In the genomic region with DNA sequence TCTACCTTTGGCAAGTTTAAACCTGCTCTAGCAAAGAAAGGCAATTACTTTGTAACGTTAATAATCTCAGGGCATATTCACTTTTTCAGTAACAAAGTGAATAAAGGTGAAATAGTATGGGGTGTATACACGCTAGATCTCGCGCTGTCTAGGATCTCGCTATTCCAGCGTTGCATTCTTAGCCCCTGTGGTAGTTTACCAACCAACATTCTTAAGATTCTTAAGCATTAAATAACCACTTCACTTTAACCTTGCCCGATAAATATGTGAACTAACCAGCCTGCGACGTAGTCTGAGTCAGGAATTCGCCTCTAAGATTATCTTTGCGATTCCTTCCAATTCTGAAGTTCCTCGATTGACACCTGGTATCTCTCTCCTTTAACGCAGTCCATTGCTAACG, we compare ENCODE assay signal across 8 mouse cellular contexts. TPM values are rescaled to one million over a fixed set of nuclear protein-coding genes. Genes with fewer than 3 reads are reported as not detected.
A peak's percentile ranks its signal among the peaks of the same experiment; 100 is the strongest.
DNase-seq lines count a peak whose midpoint lies in the region; ATAC-seq lines count a peak whose summit lies in the region.

No protein-coding gene starts in this region.

- DNase-seq in heart, adult 18-20 months, result no peak
- DNase-seq in NIH3T3 (ENCODE audit: low read depth), result peak; percentile 67
- peak; percentile 85 for DNase-seq in midbrain, embryonic 11.5 days (ENCODE audit: low spot score, missing footprints)
- no peak for DNase-seq in left cerebral cortex, postnatal 14 days (ENCODE audit: low spot score in 2 of 2)
- no peak for DNase-seq in adrenal gland, adult 2 months

- H3K4me2 ChIP-seq in heart, embryonic 16.5 days (ENCODE audit: low read depth, low read length), result peak overlapping the region; percentile 81
- H3K4me2 ChIP-seq in hindbrain, embryonic 12.5 days (replicated peaks), result peak overlapping the region; percentile 92
- peak overlapping the region; percentile 91 for H3K4me2 ChIP-seq in midbrain, embryonic 11.5 days

- peak overlapping the region; percentile 96 for H3K4me3 ChIP-seq in heart, embryonic 16.5 days (ENCODE audit: low read length)
- H3K4me3 ChIP-seq in hindbrain, embryonic 12.5 days, result peak overlapping the region; percentile 82
- H3K4me3 ChIP-seq in midbrain, embryonic 11.5 days (ENCODE audit: low read depth, low read length), result peak overlapping the region; percentile 87

- ATAC-seq in heart, embryonic 16.5 days (replicated peaks; ENCODE audit: extremely low read depth, insufficient read depth, low FRiP score), result no peak
- ATAC-seq in hindbrain, embryonic 12.5 days (ENCODE audit: low FRiP score), result no peak
- no peak for ATAC-seq in midbrain, embryonic 11.5 days (ENCODE audit: low FRiP score)
- no peak for ATAC-seq in inflammation-experienced regulatory T-cells, adult 6 months

- H3K36me3 ChIP-seq in heart, embryonic 16.5 days (ENCODE audit: control insufficient read depth, insufficient read depth), result no peaks in the 10 kb centered on the region
- no peaks in the 10 kb centered on the region for H3K36me3 ChIP-seq in hindbrain, embryonic 12.5 days
- H3K36me3 ChIP-seq in midbrain, embryonic 11.5 days (ENCODE audit: control insufficient read depth, insufficient read depth, low read length), result no peaks in the 10 kb centered on the region

- H3K27me3 ChIP-seq in heart, embryonic 16.5 days (ENCODE audit: control insufficient read depth, insufficient read depth, low read length), result no peaks in the 10 kb centered on the region
- no peaks in the 10 kb centered on the region for H3K27me3 ChIP-seq in hindbrain, embryonic 12.5 days
- no peaks in the 10 kb centered on the region for H3K27me3 ChIP-seq in midbrain, embryonic 11.5 days (ENCODE audit: control insufficient read depth, insufficient read depth, low read length)

- peak overlapping the region; percentile 94 for H3K27ac ChIP-seq in heart, embryonic 16.5 days (ENCODE audit: low read length)
- H3K27ac ChIP-seq in hindbrain, embryonic 12.5 days, result peak overlapping the region; percentile 86; the same call in 1 of the 2 replicates
- no peak overlapping the region for H3K27ac ChIP-seq in midbrain, embryonic 11.5 days (ENCODE audit: low read depth, low read length)

- intact Hi-C loops in left cerebral cortex, postnatal 14 days (cut with DNase I), result loop anchor here (10.0 kb wide), 1 partner anchor 199 kb away; the partner anchor contains the start of gene Epb41l4b

- WGBS in heart, embryonic 16.5 days, result 1% methylated on average over 14 of the region's 14 CpGs
- 2% methylated on average over 14 of the region's 14 CpGs for WGBS in hindbrain, embryonic 12.5 days
- WGBS in midbrain, embryonic 11.5 days, result 3% methylated on average over 14 of the region's 14 CpGs

- peaks cover 39% of the 10 kb centered on the region for H3K4me1 ChIP-seq in heart, embryonic 16.5 days (ENCODE audit: control insufficient read depth, insufficient read depth, low read length)
- peaks cover 31% of the 10 kb centered on the region for H3K4me1 ChIP-seq in hindbrain, embryonic 12.5 days
- H3K4me1 ChIP-seq in midbrain, embryonic 11.5 days (ENCODE audit: control insufficient read depth, insufficient read depth, low read length), result peaks cover 26% of the 10 kb centered on the region

- H3K9ac ChIP-seq in heart, embryonic 16.5 days (ENCODE audit: low read length), result peak overlapping the region; percentile 96
- H3K9ac ChIP-seq in hindbrain, embryonic 12.5 days, result peak overlapping the region; percentile 79
- H3K9ac ChIP-seq in midbrain, embryonic 11.5 days (ENCODE audit: low read length), result peak overlapping the region; percentile 93

- H3K9me3 ChIP-seq in heart, embryonic 16.5 days (replicated peaks; ENCODE audit: control insufficient read depth, low read length), result no peaks in the 10 kb centered on the region
- H3K9me3 ChIP-seq in hindbrain, embryonic 12.5 days (replicated peaks), result no peaks in the 10 kb centered on the region
- no peaks in the 10 kb centered on the region for H3K9me3 ChIP-seq in midbrain, embryonic 11.5 days (ENCODE audit: control insufficient read depth, low read length)

RNA-seq across cellular contexts. Expression of gene Tmem245, which starts 1.1 kb away (rescaled TPM):
- polyA plus RNA-seq in heart, embryonic 16.5 days (2015; fragmentation: Nextera tagmentation; extraction: Ambion mirVana), result 17.3 and 23.4 TPM in 2 replicates
- 10 to 100 TPM; 81.5 to 86.2 TPM for total RNA-seq in heart, adult 18-20 months (2021)
- polyA plus RNA-seq in hindbrain, embryonic 12.5 days (2016; fragmentation: Nextera tagmentation; extraction: Ambion mirVana), result 10.4 and 11.6 TPM in 2 replicates
- 6.8 TPM in 2 replicates for polyA plus RNA-seq in midbrain, embryonic 11.5 days (2014; fragmentation: Nextera tagmentation; extraction: Ambion mirVana)
- 1 to 10 TPM; 4.4 to 8.2 (median 5.9) TPM for polyA plus RNA-seq in inflammation-experienced regulatory T-cells, adult 6 months (2017; shearing (Covaris generic))
- total RNA-seq in left cerebral cortex, postnatal 14 days (2021), result 10 to 100 TPM; 35.3 to 39.3 TPM
- 10 to 100 TPM; 42.3 to 53.0 TPM for total RNA-seq in adrenal gland, adult 2 months (2021)
- 18.5 TPM in 2 replicates for polyA plus RNA-seq in adrenal gland, adult 2 months (2012; rRNA removed)

RNA-seq across cellular contexts. Expression of gene Frrs1l, which starts 44.0 kb away (rescaled TPM):
- 0.14 and 0.36 TPM in 2 replicates for polyA plus RNA-seq in heart, embryonic 16.5 days (2015; fragmentation: Nextera tagmentation; extraction: Ambion mirVana)
- under 1 TPM in 1 of 2 experiments, not detected in 1; 0.08 TPM for total RNA-seq in heart, adult 18-20 months (2021)
- 9.0 and 9.2 TPM in 2 replicates for polyA plus RNA-seq in hindbrain, embryonic 12.5 days (2016; fragmentation: Nextera tagmentation; extraction: Ambion mirVana)
- polyA plus RNA-seq in midbrain, embryonic 11.5 days (2014; fragmentation: Nextera tagmentation; extraction: Ambion mirVana), result 6.2 and 6.4 TPM in 2 replicates
- not detected for polyA plus RNA-seq in inflammation-experienced regulatory T-cells, adult 6 months (2017; shearing (Covaris generic))
- total RNA-seq in left cerebral cortex, postnatal 14 days (2021), result 100 to 1,000 TPM; 153 to 170 TPM
- total RNA-seq in adrenal gland, adult 2 months (2021), result under 1 TPM; 0.55 to 0.63 TPM
- polyA plus RNA-seq in adrenal gland, adult 2 months (2012; rRNA removed), result 0.04 and 0.10 TPM in 2 replicates

Comparison
In these comparisons a context has a peak if more than half of its experiments do, and no peak if none do; other contexts are left out.
1. DNase-seq: peak in NIH3T3 (single experiment) and midbrain, embryonic 11.5 days (single experiment); none in heart, adult 18-20 months (0 of 2), left cerebral cortex, postnatal 14 days (0 of 2) and adrenal gland, adult 2 months (single experiment).
2. Peak in every context shown above with its lines, with median percentiles within 50 percentile points of each other: H3K4me2 ChIP-seq, H3K4me3 ChIP-seq and H3K9ac ChIP-seq.